Mouse (Mus musculus): ENCODE results near the gene Lpp. TPM values are rescaled to one million over a fixed set of nuclear protein-coding genes. Genes with fewer than 3 reads are reported as not detected.

Lpp gene
- polyA plus RNA-seq, 1 experiment from 2014 or later, result 69.5 TPM

- H3K27ac ChIP-seq, result no peak overlapping the region
- H3K27me3 ChIP-seq (replicated peaks), result no peaks in the 10 kb centered on the region
- H3K4me1 ChIP-seq, result no peaks in the 10 kb centered on the region
- no peaks in the 10 kb centered on the region for H3K36me3 ChIP-seq
- no peak overlapping the region for H3K4me3 ChIP-seq (replicated peaks)
- no peaks in the 10 kb centered on the region for H3K9me3 ChIP-seq
- ATAC-seq (ENCODE audit: insufficient read depth, low FRiP score, low read depth), result no peak
- H3K4me2 ChIP-seq, result no peak overlapping the region
- no peak overlapping the region for H3K9ac ChIP-seq
- 73% methylated on average over 6 of the region's 6 CpGs for WGBS
Measured at GRCm38 (mm10) chr16:24645906-24646603, 252.7 kb downstream of the Lpp start.

DNA sequence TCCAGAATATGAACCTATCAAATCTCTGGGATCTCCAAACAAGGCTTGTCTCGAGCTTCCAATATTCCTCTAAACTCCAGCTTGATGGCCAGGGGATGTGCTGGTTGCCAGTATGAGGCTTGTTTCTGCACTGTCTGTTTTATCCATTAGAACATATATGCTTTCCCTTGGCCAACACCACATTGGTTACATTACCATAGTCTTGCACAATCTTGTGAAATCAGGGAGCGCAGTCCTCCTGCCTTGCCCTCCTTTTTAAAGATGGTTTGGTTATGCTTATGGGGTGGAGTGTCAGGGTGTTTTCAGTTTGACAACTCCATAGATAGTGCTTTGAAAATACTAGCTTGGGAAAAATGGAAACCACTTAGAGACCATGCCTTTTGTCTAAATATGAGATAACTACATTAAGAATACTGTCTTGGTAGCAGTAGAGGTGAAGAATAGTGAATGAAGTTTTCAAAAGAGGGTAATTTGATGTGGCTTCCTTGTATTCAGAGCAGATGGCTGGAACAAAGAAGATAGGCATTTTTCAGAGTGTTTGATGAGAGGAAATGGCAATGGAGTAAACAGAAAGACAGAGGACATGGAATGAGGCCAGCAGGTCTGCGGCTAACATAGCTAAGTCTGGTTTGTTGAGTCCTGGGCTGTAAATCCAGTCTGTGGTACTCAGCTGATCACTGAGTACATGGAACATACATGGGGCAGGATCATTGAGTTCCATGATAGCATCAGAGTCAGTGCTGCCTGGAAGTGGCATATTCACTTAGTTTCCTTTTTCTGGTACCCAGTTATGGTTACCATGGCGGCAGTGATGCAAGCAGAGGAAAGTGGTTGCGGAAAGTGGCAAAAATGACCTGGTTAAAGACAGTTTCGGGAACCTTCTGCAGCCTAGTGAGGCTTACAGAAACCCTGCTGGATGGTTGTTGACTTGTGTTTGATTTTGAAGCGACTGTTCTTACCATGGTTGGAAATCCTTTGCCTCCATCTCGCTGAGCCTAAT lies 258.6 kb downstream of the Lpp start:
- ATAC-seq (ENCODE audit: insufficient read depth, low FRiP score, low read depth), result no peak
- H3K36me3 ChIP-seq, result no peaks in the 10 kb centered on the region
- H3K9me3 ChIP-seq, result no peaks in the 10 kb centered on the region
- no peak overlapping the region for H3K4me3 ChIP-seq (replicated peaks)
- H3K27me3 ChIP-seq (replicated peaks), result no peaks in the 10 kb centered on the region
- H3K9ac ChIP-seq, result no peak overlapping the region
- H3K4me2 ChIP-seq, result no peak overlapping the region
- no peaks in the 10 kb centered on the region for H3K4me1 ChIP-seq
- WGBS, result 79% methylated on average over 8 of the region's 8 CpGs
- no peak overlapping the region for H3K27ac ChIP-seq

GRCm38 (mm10) chr16:24653041-24653440 lies 259.7 kb downstream of the Lpp start:
- no peaks in the 10 kb centered on the region for H3K27me3 ChIP-seq (replicated peaks)
- H3K9ac ChIP-seq, result no peak overlapping the region
- H3K36me3 ChIP-seq, result no peaks in the 10 kb centered on the region
- WGBS, result 63% methylated on average over 5 of the region's 5 CpGs
- H3K27ac ChIP-seq, result no peak overlapping the region
- no peaks in the 10 kb centered on the region for H3K9me3 ChIP-seq
- no peak for ATAC-seq (ENCODE audit: insufficient read depth, low FRiP score, low read depth)
- no peaks in the 10 kb centered on the region for H3K4me1 ChIP-seq
- no peak overlapping the region for H3K4me2 ChIP-seq
- H3K4me3 ChIP-seq (replicated peaks), result no peak overlapping the region

DNA sequence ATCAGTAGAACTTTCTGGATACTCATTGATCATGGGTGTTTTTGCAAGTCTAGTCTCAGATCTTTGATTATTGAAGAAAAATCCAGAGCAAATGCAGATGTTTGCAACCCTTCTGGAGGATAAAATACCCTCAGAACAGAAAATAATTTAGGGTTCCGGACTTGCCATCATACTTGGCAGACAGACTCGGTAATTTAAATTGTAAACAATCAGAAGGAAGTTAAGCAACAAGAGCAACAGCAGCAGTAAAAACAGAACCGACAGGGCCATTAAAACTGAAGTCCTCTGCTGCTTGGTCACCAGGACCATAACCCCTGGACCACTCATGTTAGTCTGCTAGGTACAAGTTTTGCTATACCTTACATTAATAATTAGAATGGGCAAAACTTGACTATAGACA lies 261.8 kb downstream of the Lpp start:
- ATAC-seq (ENCODE audit: insufficient read depth, low FRiP score, low read depth), result no peak
- H3K4me1 ChIP-seq, result no peaks in the 10 kb centered on the region
- WGBS, result 59% methylated on average over 3 of the region's 3 CpGs

DNA sequence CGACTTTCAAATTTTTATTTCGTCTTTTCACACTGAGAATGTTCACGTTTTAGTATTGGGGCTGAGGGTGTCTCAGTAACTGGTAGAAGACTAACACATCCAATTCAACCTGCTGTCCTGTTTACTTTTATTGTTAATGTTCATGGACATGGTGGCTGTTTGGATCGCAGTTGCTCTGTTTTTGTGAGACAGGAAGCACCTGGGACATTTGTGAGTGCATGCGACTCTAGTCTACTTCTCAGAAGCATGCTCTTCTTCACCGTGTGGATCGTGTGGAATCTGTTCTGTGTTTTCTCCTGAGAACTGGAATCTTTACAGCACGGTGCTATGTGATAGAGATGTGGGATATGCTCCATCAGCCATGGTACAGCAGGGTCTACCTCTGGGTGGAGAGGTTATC lies 262.7 kb downstream of the Lpp start:
- no peak overlapping the region for H3K27ac ChIP-seq
- H3K9ac ChIP-seq, result no peak overlapping the region
- no peak overlapping the region for H3K4me3 ChIP-seq (replicated peaks)
- no peaks in the 10 kb centered on the region for H3K9me3 ChIP-seq
- WGBS, result 87% methylated on average over 8 of the region's 8 CpGs
- no peaks in the 10 kb centered on the region for H3K27me3 ChIP-seq (replicated peaks)
- no peak for ATAC-seq (ENCODE audit: insufficient read depth, low FRiP score, low read depth)
- no peaks in the 10 kb centered on the region for H3K36me3 ChIP-seq
- no peak overlapping the region for H3K4me2 ChIP-seq
- no peaks in the 10 kb centered on the region for H3K4me1 ChIP-seq

More for the DNA sequence above, 261.8 kb downstream of the Lpp start:
- H3K9me3 ChIP-seq, result no peaks in the 10 kb centered on the region
- H3K4me2 ChIP-seq, result no peak overlapping the region
- no peak overlapping the region for H3K4me3 ChIP-seq (replicated peaks)
- no peak overlapping the region for H3K9ac ChIP-seq
- no peaks in the 10 kb centered on the region for H3K27me3 ChIP-seq (replicated peaks)
- H3K27ac ChIP-seq, result no peak overlapping the region
- H3K36me3 ChIP-seq, result no peaks in the 10 kb centered on the region

DNA sequence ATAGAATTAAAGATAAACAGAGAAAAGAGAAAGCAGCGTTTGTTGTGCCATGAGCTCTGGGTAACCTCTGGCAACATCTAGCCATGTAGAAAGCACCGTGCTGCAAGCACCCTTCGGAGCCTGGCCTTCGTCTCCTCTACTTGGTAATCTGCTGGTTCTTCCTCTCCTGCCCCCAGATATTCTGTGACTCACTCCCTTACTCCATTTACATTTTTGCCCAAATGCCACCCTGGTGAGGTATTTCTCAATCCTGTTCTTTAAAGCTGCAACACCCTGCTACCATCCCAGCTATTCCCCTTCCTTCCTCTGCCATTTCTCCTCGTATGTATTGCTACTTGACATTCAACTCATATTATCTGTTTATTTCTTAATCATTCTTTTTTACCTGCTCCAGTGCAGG lies 263.4 kb downstream of the Lpp start:
- Histone ChIP-seq H3K9ac (no peak overlapping the region), H3K36me3 (no peaks in the 10 kb centered on the region), H3K27ac (no peak overlapping the region), H3K9me3 (no peaks in the 10 kb centered on the region), H3K4me2 (no peak overlapping the region), H3K27me3 (replicated peaks) (no peaks in the 10 kb centered on the region), H3K4me3 (replicated peaks) (no peak overlapping the region), H3K4me1 (no peaks in the 10 kb centered on the region)
- ATAC-seq (ENCODE audit: insufficient read depth, low FRiP score, low read depth), result no peak
- 84% methylated on average over 5 of the region's 5 CpGs for WGBS

DNA sequence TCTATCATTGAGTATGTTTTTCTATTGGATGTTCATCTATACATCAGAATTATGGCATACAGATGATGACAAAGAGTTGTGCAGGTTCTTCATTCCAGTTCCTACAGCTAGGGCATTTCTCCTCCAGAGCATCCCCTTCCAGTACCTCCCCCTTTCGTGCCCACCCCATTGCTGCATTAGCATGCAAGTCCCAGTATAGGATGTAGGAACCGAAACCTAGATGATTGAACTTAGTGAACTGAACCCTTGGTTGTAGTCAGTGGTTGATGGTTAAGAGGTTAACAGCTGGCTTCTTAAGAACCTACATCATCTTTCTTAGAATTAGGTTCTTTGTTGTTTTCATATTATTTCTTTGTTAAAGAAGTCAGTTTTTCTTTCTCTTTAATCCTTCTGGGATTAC lies 265.7 kb downstream of the Lpp start:
- Histone ChIP-seq H3K9me3 (no peaks in the 10 kb centered on the region), H3K4me3 (replicated peaks) (no peak overlapping the region), H3K27ac (no peak overlapping the region), H3K27me3 (replicated peaks) (no peaks in the 10 kb centered on the region), H3K4me2 (no peak overlapping the region), H3K4me1 (no peaks in the 10 kb centered on the region), H3K9ac (no peak overlapping the region), H3K36me3 (no peaks in the 10 kb centered on the region)
- 90% methylated on average over 2 of the region's 2 CpGs for WGBS
- no peak for ATAC-seq (ENCODE audit: insufficient read depth, low FRiP score, low read depth)

- H3K9ac ChIP-seq, result no peak overlapping the region
- no peaks in the 10 kb centered on the region for H3K9me3 ChIP-seq
- ATAC-seq (ENCODE audit: insufficient read depth, low FRiP score, low read depth), result no peak
- no peak overlapping the region for H3K27ac ChIP-seq
- H3K4me3 ChIP-seq (replicated peaks), result no peak overlapping the region
- no peaks in the 10 kb centered on the region for H3K4me1 ChIP-seq
- H3K36me3 ChIP-seq, result no peaks in the 10 kb centered on the region
- no peaks in the 10 kb centered on the region for H3K27me3 ChIP-seq (replicated peaks)
- no peak overlapping the region for H3K4me2 ChIP-seq
Measured at GRCm38 (mm10) chr16:24664131-24664530, 270.8 kb downstream of the Lpp start.

- WGBS, result 84% methylated on average over 5 of the region's 5 CpGs
- ATAC-seq (ENCODE audit: insufficient read depth, low FRiP score, low read depth), result no peak
- no peaks in the 10 kb centered on the region for H3K9me3 ChIP-seq
Measured at GRCm38 (mm10) chr16:24669718-24670460, 276.6 kb downstream of the Lpp start.

GRCm38 (mm10) chr16:24678942-24679341 lies 285.6 kb downstream of the Lpp start:
- ATAC-seq (ENCODE audit: insufficient read depth, low FRiP score, low read depth), result no peak
- Histone ChIP-seq H3K9ac (no peak overlapping the region), H3K4me3 (replicated peaks) (no peak overlapping the region), H3K36me3 (peaks cover 6% of the 10 kb centered on the region; the same call in 1 of the 2 replicates), H3K4me2 (no peak overlapping the region), H3K4me1 (no peaks in the 10 kb centered on the region), H3K27me3 (replicated peaks) (no peaks in the 10 kb centered on the region), H3K27ac (no peak overlapping the region), H3K9me3 (no peaks in the 10 kb centered on the region)

More at GRCm38 (mm10) chr16:24669718-24670460, 276.6 kb downstream of the Lpp start:
- Histone ChIP-seq H3K4me1 (no peaks in the 10 kb centered on the region), H3K4me3 (replicated peaks) (no peak overlapping the region), H3K9ac (no peak overlapping the region), H3K27ac (no peak overlapping the region), H3K36me3 (no peaks in the 10 kb centered on the region), H3K27me3 (replicated peaks) (no peaks in the 10 kb centered on the region), H3K4me2 (no peak overlapping the region)

GRCm38 (mm10) chr16:24695062-24695461 lies 301.8 kb downstream of the Lpp start:
- no peaks in the 10 kb centered on the region for H3K27me3 ChIP-seq (replicated peaks)
- no peaks in the 10 kb centered on the region for H3K36me3 ChIP-seq
- 67% methylated on average over 4 of the region's 4 CpGs for WGBS
- no peak overlapping the region for H3K4me3 ChIP-seq (replicated peaks)
- H3K4me2 ChIP-seq, result no peak overlapping the region
- no peak overlapping the region for H3K27ac ChIP-seq
- no peak for ATAC-seq (ENCODE audit: insufficient read depth, low FRiP score, low read depth)
- H3K9ac ChIP-seq, result no peak overlapping the region
- H3K9me3 ChIP-seq, result no peaks in the 10 kb centered on the region
- H3K4me1 ChIP-seq, result no peaks in the 10 kb centered on the region

DNA sequence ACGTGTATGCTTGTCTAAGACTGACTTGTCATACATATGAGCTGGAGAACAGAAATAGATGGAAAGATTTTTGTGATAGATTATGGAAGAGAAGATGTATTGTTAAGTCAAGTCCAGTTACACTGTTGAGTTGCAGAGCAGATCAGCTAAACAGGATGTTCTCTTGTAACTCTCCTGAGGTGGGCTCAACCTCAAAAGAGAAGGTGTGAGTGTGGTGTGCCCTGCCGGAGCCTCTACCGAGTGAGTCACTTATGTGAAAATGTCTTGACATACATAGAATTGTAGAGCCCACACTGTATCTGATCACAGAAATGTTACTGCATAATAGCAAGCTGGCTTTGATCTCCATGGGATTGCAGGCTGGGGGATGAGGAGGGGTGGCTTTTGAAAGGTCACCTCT lies 310.9 kb downstream of the Lpp start:
- H3K36me3 ChIP-seq, result no peaks in the 10 kb centered on the region
- whole genome bisulfite sequencing, result 86% methylated on average over 3 of the region's 3 CpGs

More for the DNA sequence above, 310.9 kb downstream of the Lpp start:
- Histone ChIP-seq H3K9ac (no peak overlapping the region), H3K4me3 (replicated peaks) (no peak overlapping the region), H3K27ac (no peak overlapping the region), H3K4me2 (no peak overlapping the region), H3K27me3 (replicated peaks) (no peaks in the 10 kb centered on the region), H3K4me1 (0 out of 2 replicates have a peak, but pooled peaks cover 2% of the 10 kb centered on the region), H3K9me3 (no peaks in the 10 kb centered on the region)
- no peak for ATAC-seq (ENCODE audit: insufficient read depth, low FRiP score, low read depth)

Measured in stomach, embryonic 15.5 days (tissue).